Mouse (Mus musculus) lung, embryonic 16.5 days (tissue): ENCODE data around the gene Olfr371. TPM values are rescaled to one million over a fixed set of nuclear protein-coding genes. Genes with fewer than 3 reads are reported as not detected.
A peak's percentile ranks its signal among the peaks of the same experiment; 100 is the strongest.

ENCODE experiments used
- ATAC-seq: fragments of 200-750 bp; cut with Nextera tagmentation; 2 replicates; pipeline ENCODE4 v1.8.0; 2017; ENCODE audit warnings: low read depth, mild to moderate bottlenecking, moderate library complexity
- H3K27ac ChIP-seq: fragments of 300-500 bp; sonication (generic); 2 replicates; pipeline ENCODE4 v1.5.1; 2014; ENCODE audit warnings: mild to moderate bottlenecking, control low read depth, low read length
- H3K27me3 ChIP-seq: fragments of 300-500 bp; sonication (generic); 2 replicates; pipeline ENCODE4 v1.6.1; 2014; ENCODE audit warnings: low read depth, low read length, mixed read lengths; ENCODE audit not compliant: control insufficient read depth, insufficient read depth
- H3K36me3 ChIP-seq: fragments of 300-500 bp; sonication (generic); 2 replicates; pipeline ENCODE4 v1.6.1; 2014; ENCODE audit warnings: low read length; ENCODE audit not compliant: control insufficient read depth, insufficient read depth
- H3K4me1 ChIP-seq: fragments of 300-500 bp; sonication (generic); replicated peaks from 2 replicates; pipeline ENCODE4 v1.6.1; 2014; ENCODE audit warnings: low read length, mixed read lengths; ENCODE audit not compliant: control insufficient read depth, insufficient read depth
- H3K4me2 ChIP-seq: fragments of 300-500 bp; sonication (generic); 2 replicates; pipeline ENCODE4 v1.6.1; 2014; ENCODE audit warnings: low read depth, low read length, control low read depth
- H3K4me3 ChIP-seq: fragments of 300-500 bp; sonication (generic); 2 replicates; pipeline ENCODE4 v1.5.1; 2014; ENCODE audit warnings: mild to moderate bottlenecking, low read length, control low read depth
- H3K9ac ChIP-seq: fragments of 300-500 bp; sonication (generic); 2 replicates; pipeline ENCODE4 v1.6.1; 2014; ENCODE audit warnings: low read length, control low read depth
- H3K9me3 ChIP-seq: fragments of 300-500 bp; sonication (generic); 2 replicates; pipeline ENCODE4 v1.6.1; 2016; ENCODE audit warnings: low read length; ENCODE audit not compliant: control insufficient read depth
- WGBS: fragments of 180-500 bp; shearing (Covaris S2); extraction: QIAGEN DNeasy Blood & Tissue Kit; methylation state at CpG from one replicate; pipeline ENCODE4 v1.1.7; 2014; 5-methylcytosine and 5-hydroxymethylcytosine counted together
- polyA plus RNA-seq: library from polyadenylated mRNA; unstranded; fragments of >200 nt; fragmentation: Nextera tagmentation; extraction: Ambion mirVana; gene quantifications from 2 replicates; pipeline ENCODE4 v1.2.1, GENCODE M21; 2015

Olfr371 gene
- polyA plus RNA-seq, result not detected in 2 replicates

DNA sequence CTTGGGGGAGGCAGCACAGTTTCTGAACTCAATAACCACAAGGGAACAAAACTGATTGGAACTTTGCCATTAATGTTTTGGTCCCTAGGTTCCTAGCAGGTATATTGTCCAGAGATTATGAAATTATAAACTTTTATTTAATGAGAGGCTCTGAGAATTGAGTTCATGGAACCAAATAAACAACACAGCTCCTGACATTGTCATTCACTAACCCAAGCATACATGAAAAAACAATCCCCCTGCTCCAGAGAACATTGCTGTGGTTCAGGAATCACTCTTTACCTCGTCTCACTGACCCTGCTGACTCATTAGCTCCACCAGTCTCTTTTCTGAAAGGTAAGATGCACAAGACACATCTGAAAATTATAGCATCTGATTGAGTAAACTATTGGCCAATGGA, at the start of gene Olfr371:
Gene Olfr371 (plus strand): TSS at position 301 of the 400 bp plus-strand sequence.
- no peaks in the 10 kb centered on the region for H3K36me3 ChIP-seq
- ATAC-seq, result no peak
- 24% methylated on average over 1 of the region's 1 CpGs for WGBS
- no peak within 1 kb of the TSS for H3K27ac ChIP-seq
- H3K4me2 ChIP-seq, result no peak within 1 kb of the TSS
- no peak within 1 kb of the TSS for H3K9ac ChIP-seq
- H3K9me3 ChIP-seq, result no peaks in the 10 kb centered on the region
- H3K4me3 ChIP-seq, result no peak within 1 kb of the TSS
- H3K27me3 ChIP-seq, result no peaks in the 10 kb centered on the region
- no peaks in the 10 kb centered on the region for H3K4me1 ChIP-seq

DNA sequence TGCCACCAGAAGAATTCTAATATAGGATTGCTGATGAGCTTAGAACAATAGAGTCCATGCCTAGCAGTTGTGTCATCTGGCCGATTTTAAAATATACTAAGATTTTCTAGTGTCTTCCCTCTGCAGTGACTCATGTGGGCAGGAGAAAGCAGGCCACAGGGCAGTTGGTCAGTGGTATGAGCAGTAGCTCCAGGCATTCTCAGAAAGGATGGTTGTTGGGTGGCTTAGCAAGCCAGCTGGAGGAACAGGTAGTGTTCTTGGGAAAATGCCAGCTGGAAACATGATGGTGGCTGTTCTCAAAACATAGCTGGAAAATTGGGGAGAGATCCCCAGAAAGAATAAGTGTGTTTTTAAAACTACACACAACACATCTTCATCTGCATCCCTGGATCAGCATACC, 33.4 kb upstream of the Olfr371 start:
- Histone ChIP-seq H3K9me3 (0 out of 2 replicates have a peak, but pooled peaks cover 3% of the 10 kb centered on the region), H3K27me3 (no peaks in the 10 kb centered on the region), H3K36me3 (no peaks in the 10 kb centered on the region), H3K4me2 (no peak overlapping the region), H3K4me3 (no peak overlapping the region), H3K27ac (no peak overlapping the region), H3K9ac (no peak overlapping the region), H3K4me1 (no peaks in the 10 kb centered on the region)
- WGBS, result 65% methylated on average over 1 of the region's 1 CpGs
- no peak for ATAC-seq

DNA sequence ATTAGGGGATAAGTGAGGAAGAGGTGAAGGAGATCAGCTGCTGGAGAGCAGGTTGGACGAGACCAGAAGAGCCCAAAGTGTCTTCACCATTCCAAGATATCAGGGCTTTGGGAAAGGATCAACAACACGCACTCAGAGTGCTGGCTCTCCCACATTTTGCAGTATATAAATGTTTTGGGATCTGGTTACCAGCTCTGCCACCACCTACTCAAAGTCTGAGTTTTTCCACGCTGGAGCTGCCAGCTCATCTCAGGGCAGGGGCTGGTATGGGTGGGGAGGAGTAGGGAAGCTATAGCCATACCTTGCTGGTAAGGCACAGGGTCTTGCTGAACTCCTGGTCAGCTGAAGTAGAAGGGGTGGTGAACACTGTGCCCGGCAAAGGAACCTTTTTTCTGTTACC, 5.6 kb upstream of the Olfr371 start:
- Histone ChIP-seq H3K9ac (no peak overlapping the region), H3K4me1 (no peaks in the 10 kb centered on the region), H3K9me3 (no peaks in the 10 kb centered on the region), H3K36me3 (no peaks in the 10 kb centered on the region), H3K27me3 (no peaks in the 10 kb centered on the region), H3K4me2 (no peak overlapping the region), H3K4me3 (no peak overlapping the region), H3K27ac (peak overlapping the region; percentile 51; the same call in 1 of the 2 replicates)
- 66% methylated on average over 4 of the region's 4 CpGs for WGBS
- ATAC-seq, result no peak

GRCm38 (mm10) chr8:85220992-85221391, 4.8 kb upstream of the Olfr371 start:
- H3K4me1 ChIP-seq, result no peaks in the 10 kb centered on the region
- ATAC-seq, result peak; percentile 97
- no peak overlapping the region for H3K4me3 ChIP-seq
- no peaks in the 10 kb centered on the region for H3K27me3 ChIP-seq
- no peaks in the 10 kb centered on the region for H3K36me3 ChIP-seq
- peak overlapping the region; percentile 54 for H3K27ac ChIP-seq
- H3K4me2 ChIP-seq, result no peak overlapping the region
- WGBS, result 32% methylated on average over 6 of the region's 6 CpGs
- no peak overlapping the region for H3K9ac ChIP-seq
- H3K9me3 ChIP-seq, result no peaks in the 10 kb centered on the region

- H3K4me1 ChIP-seq, result no peaks in the 10 kb centered on the region
- H3K36me3 ChIP-seq, result no peaks in the 10 kb centered on the region
- no peak overlapping the region for H3K4me2 ChIP-seq
- no peak overlapping the region for H3K27ac ChIP-seq
- H3K27me3 ChIP-seq, result no peaks in the 10 kb centered on the region
- WGBS, result 52% methylated on average over 1 of the region's 1 CpGs
- H3K9me3 ChIP-seq, result no peaks in the 10 kb centered on the region
- H3K9ac ChIP-seq, result no peak overlapping the region
- no peak for ATAC-seq
- no peak overlapping the region for H3K4me3 ChIP-seq
Measured at GRCm38 (mm10) chr8:85227297-85227696, 1.5 kb downstream of the Olfr371 start.

Other genes with a start within 250 kb of the Olfr371 start
- gene Junb, start 247.3 kb upstream of the Olfr371 start, polyA plus RNA-seq, result 13.7 and 15.5 TPM in 2 replicates
- 24.2 and 27.2 TPM in 2 replicates for gene Hook2, start 235.4 kb upstream of the Olfr371 start, polyA plus RNA-seq
- gene Best2, start 211.5 kb upstream of the Olfr371 start, polyA plus RNA-seq, result not detected in 2 replicates
- 121 and 122 TPM in 2 replicates for gene Asna1, start 200.7 kb upstream of the Olfr371 start, polyA plus RNA-seq
- gene Trir, start 199.2 kb upstream of the Olfr371 start, polyA plus RNA-seq, result 92.1 and 101 TPM in 2 replicates
- 27.7 and 29.5 TPM in 2 replicates for gene Tnpo2, start 189.1 kb upstream of the Olfr371 start, polyA plus RNA-seq
- 28.2 and 29.9 TPM in 2 replicates for gene Fbxw9, start 165.9 kb upstream of the Olfr371 start, polyA plus RNA-seq
- gene Gm5741, start 158.0 kb upstream of the Olfr371 start, polyA plus RNA-seq, result not detected in 2 replicates
- gene Dhps, start 154.2 kb upstream of the Olfr371 start, polyA plus RNA-seq, result 51.9 and 53.9 TPM in 2 replicates
- 134 and 137 TPM in 2 replicates for gene Wdr83os, start 145.2 kb upstream of the Olfr371 start, polyA plus RNA-seq
- gene Wdr83, start 144.7 kb upstream of the Olfr371 start, polyA plus RNA-seq, result 45.4 and 45.8 TPM in 2 replicates
- gene Man2b1, start 142.7 kb upstream of the Olfr371 start, polyA plus RNA-seq, result 44.6 and 48.7 TPM in 2 replicates
- gene Zfp791, start 102.9 kb upstream of the Olfr371 start, polyA plus RNA-seq, result 3.4 and 3.7 TPM in 2 replicates
- gene Cks1brt, start 74.1 kb upstream of the Olfr371 start, polyA plus RNA-seq, result not detected in 2 replicates
- 98.6 and 104 TPM in 2 replicates for gene Orc6, start 73.6 kb downstream of the Olfr371 start, polyA plus RNA-seq
- gene Vps35, start 73.8 kb downstream of the Olfr371 start, polyA plus RNA-seq, result 148 and 151 TPM in 2 replicates
- 5.8 and 6.1 TPM in 2 replicates for gene Mylk3, start 160.4 kb downstream of the Olfr371 start, polyA plus RNA-seq
- 38.2 and 44.6 TPM in 2 replicates for gene 4921524J17Rik, start 206.8 kb downstream of the Olfr371 start, polyA plus RNA-seq